Mouse (Mus musculus) small intestine, adult 10 weeks (tissue): ENCODE data around the gene Ppp2r1a. TPM values are rescaled to one million over a fixed set of nuclear protein-coding genes. Genes with fewer than 3 reads are reported as not detected.

Source experiments
- polyA plus RNA-seq: library from polyadenylated mRNA; stranded (reverse); fragments of 350-450 nt; fragmentation: Illumina TruSeq; extraction: RNeasy Lipid Tissue Mini Kit (QIAGEN cat#74804); gene quantifications from one replicate; pipeline ENCODE4 v1.2.3, GENCODE M21; 2014; ENCODE audit warnings: low replicate concordance

Ppp2r1a gene
- polyA plus RNA-seq = 14.3 TPM

DNA sequence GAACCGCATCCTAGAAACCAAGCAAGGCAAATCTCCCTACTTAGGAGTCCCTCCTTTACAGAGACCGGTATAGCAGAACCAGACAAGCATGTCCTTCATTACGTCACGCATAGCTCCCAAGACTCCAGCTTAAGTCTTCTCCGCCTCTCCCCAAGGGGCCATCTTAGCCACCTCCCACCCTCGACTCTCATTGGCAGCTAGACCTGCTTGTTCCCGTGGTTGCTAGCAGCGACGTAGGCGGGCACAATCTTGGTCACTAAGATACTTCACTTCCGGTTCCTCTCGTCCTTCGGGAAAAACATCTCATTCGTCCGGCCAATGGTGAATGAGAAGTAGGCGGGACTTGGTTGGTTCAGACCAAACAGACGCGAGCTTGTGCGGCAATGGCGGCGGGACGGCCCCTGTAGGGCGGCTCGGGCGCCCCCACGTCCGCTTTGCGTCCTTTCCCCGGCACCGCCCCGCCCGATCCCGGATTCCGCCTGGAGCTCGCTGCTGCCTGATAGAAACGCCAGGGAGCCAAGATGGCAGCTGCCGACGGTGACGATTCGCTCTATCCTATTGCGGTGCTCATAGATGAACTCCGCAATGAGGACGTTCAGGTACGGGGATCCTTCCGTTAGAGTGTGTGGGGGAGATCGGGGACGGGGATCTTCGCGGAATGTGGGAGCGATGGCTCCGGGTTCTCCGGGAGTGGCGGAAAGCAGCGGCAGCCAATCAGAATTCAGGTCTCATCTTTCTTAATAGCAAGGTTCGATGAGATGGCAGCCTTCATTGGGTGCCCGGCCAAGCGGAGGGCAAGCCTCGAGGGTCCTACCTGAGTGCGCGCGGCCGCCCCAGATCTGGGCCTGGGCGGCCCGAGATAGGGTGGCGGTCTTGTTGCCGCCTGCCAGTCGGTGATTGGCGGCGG lies at the start of gene Ppp2r1a:
Gene Ppp2r1a, plus strand, starts transcription at position 327 of the 907 bp plus-strand sequence.

GRCm38 (mm10) chr17:20904991-20905390 lies 40.1 kb upstream of the Ppp2r1a start, which contains the start of gene Vmn1r231:
Gene Vmn1r231, minus strand, starts transcription at chr17:20905091.

DNA sequence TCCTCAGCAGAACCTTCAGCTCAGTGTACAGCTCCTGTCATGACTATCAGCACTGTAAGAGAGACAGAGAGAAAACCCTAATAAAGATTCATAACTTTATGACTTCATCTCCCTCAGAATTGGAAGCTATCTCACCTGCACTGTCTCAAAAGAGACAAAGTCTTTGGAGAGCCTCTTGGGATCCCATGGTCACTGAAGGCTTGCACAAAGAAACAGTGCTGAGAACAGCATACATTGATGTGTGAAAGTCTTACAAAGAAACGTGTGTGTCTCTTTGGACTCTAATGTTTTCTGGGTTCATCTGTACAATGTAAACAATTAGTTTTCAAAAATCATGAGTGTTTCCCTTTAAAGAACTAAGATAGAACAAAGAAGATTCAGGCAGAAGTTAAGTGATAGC lies 25.5 kb upstream of the Ppp2r1a start, which contains the start of gene Vmn1r232:
Gene Vmn1r232, minus strand, starts transcription at position 101 of the 400 bp plus-strand sequence.

DNA sequence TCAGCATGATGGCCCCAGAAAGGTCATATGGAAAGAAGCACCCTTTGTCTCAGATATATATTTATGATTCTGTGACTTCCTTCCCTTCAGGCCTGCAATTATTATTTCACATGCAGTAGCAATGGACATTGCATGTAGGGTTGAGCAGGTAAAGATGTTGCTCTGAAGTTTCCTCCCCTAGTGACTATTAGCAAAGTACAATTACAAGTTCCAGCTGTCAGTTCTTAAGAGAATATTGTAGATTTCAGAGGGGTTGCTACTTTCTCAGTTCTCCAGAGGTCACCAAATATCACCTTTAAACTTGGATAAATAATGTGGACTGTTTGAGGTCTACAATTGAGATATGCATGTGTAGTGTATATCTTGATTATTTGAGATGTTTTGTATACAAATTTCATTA lies 51.3 kb downstream of the Ppp2r1a start, which contains the start of gene Vmn1r233:
Gene Vmn1r233, minus strand, starts transcription at position 101 of the 400 bp plus-strand sequence.

GRCm38 (mm10) chr17:21008382-21009331 lies 63.5 kb downstream of the Ppp2r1a start, which contains the start of gene Zfp160:
Gene Zfp160, plus strand, starts transcription at chr17:21008903.

Other genes starting within 250 kb of the Ppp2r1a start
- gene Vmn1r227, start 215.5 kb upstream of the Ppp2r1a start, polyA plus RNA-seq = not detected
- not detected for gene Vmn1r228, start 159.2 kb upstream of the Ppp2r1a start, polyA plus RNA-seq
- not detected for gene Vmn1r229, start 133.8 kb upstream of the Ppp2r1a start, polyA plus RNA-seq
- not detected for gene Vmn1r230, start 104.9 kb upstream of the Ppp2r1a start, polyA plus RNA-seq
- not detected for gene Vmn1r231, start 40.2 kb upstream of the Ppp2r1a start, polyA plus RNA-seq
- gene Vmn1r232, start 25.6 kb upstream of the Ppp2r1a start, polyA plus RNA-seq = not detected
- not detected for gene Vmn1r233, start 51.2 kb downstream of the Ppp2r1a start, polyA plus RNA-seq
- 66.4 TPM for gene Zfp160, start 63.6 kb downstream of the Ppp2r1a start, polyA plus RNA-seq